ENCODE assay signal across 21 mouse cellular contexts in genomic region chr6:55161311-55161761, GRCm38 (mm10). TPM values are rescaled to one million over a fixed set of nuclear protein-coding genes. Genes with fewer than 3 reads are reported as not detected.
DNase-seq lines count a peak whose midpoint lies in the region; ATAC-seq lines count a peak whose summit lies in the region.
"Had no signal": no experiment of that assay in that cellular context is flagged by ENCODE, and none has a peak within 500 bp of the region (broad histone marks: within the 10 kb centered on the region; RNA-seq: fewer than 3 reads in every experiment).

No protein-coding gene starts in this region.

- DNase-seq in 3T3-L1 (ENCODE audit: low read depth, low spot score), result peak; percentile 76
- peak; percentile 53 to 84 for DNase-seq in frontal cortex, adult 2 months (ENCODE audit: extremely low spot score in 1 of 2, low spot score in 1 of 2)
- peak; percentile 87 for DNase-seq in layer of hippocampus, adult 9-11 months
- DNase-seq in left cerebral cortex, postnatal 14 days (ENCODE audit: low spot score in 2 of 2), result peak; percentile 78 to 88
- DNase-seq in kidney, postnatal 36 days, result no peak
- DNase-seq in limb, embryonic 10.5 days (ENCODE audit: low spot score), result no peak
- DNase-seq in heart, adult 9 months (ENCODE audit: low spot score in 2 of 2), result no peak
- DNase-seq: cerebellum, adult 11 months; cerebellum, postnatal 36 days; gastrocnemius, postnatal 14 days; heart, postnatal 4 days; thymus, postnatal 4 days had no signal

- H3K9me3 ChIP-seq in kidney, embryonic 16.5 days (ENCODE audit: low read length), result no peaks in the 10 kb centered on the region
- H3K9me3 ChIP-seq in limb, embryonic 10.5 days (replicated peaks), result no peaks in the 10 kb centered on the region
- H3K9me3 ChIP-seq: embryonic facial prominence, embryonic 12.5 days; G1E; heart, embryonic 12.5 days; lung, embryonic 15.5 days; neural tube, embryonic 13.5 days had no signal

- 73% methylated on average over 5 of the region's 5 CpGs for WGBS in kidney, embryonic 16.5 days
- WGBS in limb, embryonic 10.5 days, result 85% methylated on average over 5 of the region's 5 CpGs

- H3K4me3 ChIP-seq in kidney, embryonic 16.5 days (ENCODE audit: low read length), result no peak overlapping the region
- H3K4me3 ChIP-seq in limb, embryonic 10.5 days, result no peak overlapping the region
- H3K4me3 ChIP-seq: embryonic facial prominence, embryonic 12.5 days; heart, embryonic 12.5 days; lung, embryonic 15.5 days; megakaryocyte, embryonic 14.5 days; neural tube, embryonic 13.5 days had no signal

- no peak for ATAC-seq in kidney, embryonic 16.5 days (ENCODE audit: low FRiP score, low TSS enrichment)

- no peaks in the 10 kb centered on the region for H3K4me1 ChIP-seq in kidney, embryonic 16.5 days (ENCODE audit: insufficient read depth, low read length)
- no peaks in the 10 kb centered on the region for H3K4me1 ChIP-seq in limb, embryonic 10.5 days
- H3K4me1 ChIP-seq: embryonic facial prominence, embryonic 12.5 days; heart, embryonic 12.5 days; lung, embryonic 15.5 days; neural tube, embryonic 13.5 days had no signal

- no peak overlapping the region for H3K9ac ChIP-seq in kidney, embryonic 16.5 days (replicated peaks; ENCODE audit: low read length)
- H3K9ac ChIP-seq: embryonic facial prominence, embryonic 12.5 days; heart, embryonic 12.5 days; lung, embryonic 15.5 days; neural tube, embryonic 13.5 days had no signal

- no peak overlapping the region for H3K27ac ChIP-seq in kidney, embryonic 16.5 days (ENCODE audit: low read length)
- no peak overlapping the region for H3K27ac ChIP-seq in limb, embryonic 10.5 days
- H3K27ac ChIP-seq: embryonic facial prominence, embryonic 12.5 days; kidney, postnatal 0 days; lung, embryonic 15.5 days; neural tube, embryonic 13.5 days had no signal

- H3K36me3 ChIP-seq in kidney, embryonic 16.5 days (ENCODE audit: insufficient read depth, low read length), result no peaks in the 10 kb centered on the region
- H3K36me3 ChIP-seq in limb, embryonic 10.5 days, result no peaks in the 10 kb centered on the region
- H3K36me3 ChIP-seq: embryonic facial prominence, embryonic 12.5 days; G1E; heart, embryonic 12.5 days; lung, embryonic 15.5 days; neural tube, embryonic 13.5 days had no signal

- intact Hi-C loops in left cerebral cortex, postnatal 14 days (cut with DNase I), result loop anchor here (10.0 kb wide), 3 partner anchors 347 to 567 kb away; partner anchors contain the start of genes Fkbp14, Plekha8 and Znrf2

- H3K4me2 ChIP-seq in kidney, embryonic 16.5 days (replicated peaks; ENCODE audit: low read depth, low read length), result no peak overlapping the region
- H3K4me2 ChIP-seq: embryonic facial prominence, embryonic 12.5 days; heart, embryonic 12.5 days; lung, embryonic 15.5 days; neural tube, embryonic 13.5 days had no signal

- H3K27me3 ChIP-seq in kidney, embryonic 16.5 days (ENCODE audit: insufficient read depth, low read length), result no peaks in the 10 kb centered on the region
- no peaks in the 10 kb centered on the region for H3K27me3 ChIP-seq in limb, embryonic 10.5 days (ENCODE audit: low read depth, poor library complexity, severe bottlenecking)
- H3K27me3 ChIP-seq: embryonic facial prominence, embryonic 12.5 days; lung, embryonic 15.5 days had no signal

RNA-seq across cellular contexts. Expression of gene Inmt, which starts 13.5 kb away (rescaled TPM):
- 4.0 and 4.6 TPM in 2 replicates for polyA plus RNA-seq in frontal cortex, adult 2 months (2012; rRNA removed)
- total RNA-seq in left cerebral cortex, postnatal 14 days (2021), result not detected
- 11.2 and 13.8 TPM in 2 replicates for polyA plus RNA-seq in kidney, embryonic 16.5 days (2015; fragmentation: Nextera tagmentation; extraction: Ambion mirVana)
- 0.26 and 0.40 TPM in 2 replicates for polyA plus RNA-seq in limb, embryonic 10.5 days (2016; fragmentation: Nextera tagmentation; extraction: Ambion mirVana)
- total RNA-seq: G1E; heart, postnatal 4 days had no signal
- polyA plus RNA-seq: C2C12; G1E; heart, embryonic 12.5 days; neural tube, embryonic 13.5 days had no signal

RNA-seq across cellular contexts. Expression of gene Crhr2, which starts 28.5 kb away (rescaled TPM):
- 2.3 and 2.7 TPM in 2 replicates for polyA plus RNA-seq in frontal cortex, adult 2 months (2012; rRNA removed)
- total RNA-seq in left cerebral cortex, postnatal 14 days (2021), result 1 to 10 TPM; 2.1 to 3.4 TPM
- 0.11 and 0.12 TPM in 2 replicates for polyA plus RNA-seq in kidney, embryonic 16.5 days (2015; fragmentation: Nextera tagmentation; extraction: Ambion mirVana)
- 0.11 TPM in 1 of 2 replicates, not detected in the other for polyA plus RNA-seq in limb, embryonic 10.5 days (2016; fragmentation: Nextera tagmentation; extraction: Ambion mirVana)
- polyA plus RNA-seq: G1E had no signal

RNA-seq across cellular contexts. Expression of gene Mindy4, which starts 41.8 kb away (rescaled TPM):
- polyA plus RNA-seq in frontal cortex, adult 2 months (2012; rRNA removed), result 9.2 and 10.2 TPM in 2 replicates
- total RNA-seq in left cerebral cortex, postnatal 14 days (2021), result 10 to 100 TPM in 1 of 2 experiments, 1 to 10 TPM in 1; 9.6 to 10.7 TPM
- polyA plus RNA-seq in kidney, embryonic 16.5 days (2015; fragmentation: Nextera tagmentation; extraction: Ambion mirVana), result 17.0 and 19.3 TPM in 2 replicates
- 15.5 and 16.2 TPM in 2 replicates for polyA plus RNA-seq in limb, embryonic 10.5 days (2016; fragmentation: Nextera tagmentation; extraction: Ambion mirVana)
- polyA plus RNA-seq: G1E had no signal

Comparison
In these comparisons a context has a peak if more than half of its experiments do, and no peak if none do; other contexts are left out.
1. DNase-seq: peak in 3T3-L1 (single experiment), frontal cortex, adult 2 months (2 of 2), layer of hippocampus, adult 9-11 months (single experiment) and left cerebral cortex, postnatal 14 days (2 of 2); none in kidney, postnatal 36 days (0 of 2), limb, embryonic 10.5 days (single experiment) and heart, adult 9 months (0 of 2).